Mouse (Mus musculus) megakaryocyte, adult 5-6 weeks (primary cell): ENCODE measurements around the gene Orm2. TPM values are rescaled to one million over a fixed set of nuclear protein-coding genes. Genes with fewer than 3 reads are reported as not detected.

Experiments used
- ATAC-seq: 2 replicates; pipeline ENCODE4 v1.8.0; 2016; ENCODE audit warnings: mild to moderate bottlenecking, inconsistent platforms; ENCODE audit not compliant: poor library complexity, severe bottlenecking
- total RNA-seq, 2 experiments: library from RNA; stranded (forward) in 1 of 2; stranded (reverse) in 1 of 2; fragments of 153-499, 151-499 nt in 1 of 2; fragments of 221-1000, 200-1000 nt in 1 of 2; gene quantifications; 2 replicates each; pipeline versions ENCODE4 v1.2.3 to v1.2.4; 2015 to 2017

Gene Orm2
- total RNA-seq, 2 experiments from 2014 or later = not detected

DNA sequence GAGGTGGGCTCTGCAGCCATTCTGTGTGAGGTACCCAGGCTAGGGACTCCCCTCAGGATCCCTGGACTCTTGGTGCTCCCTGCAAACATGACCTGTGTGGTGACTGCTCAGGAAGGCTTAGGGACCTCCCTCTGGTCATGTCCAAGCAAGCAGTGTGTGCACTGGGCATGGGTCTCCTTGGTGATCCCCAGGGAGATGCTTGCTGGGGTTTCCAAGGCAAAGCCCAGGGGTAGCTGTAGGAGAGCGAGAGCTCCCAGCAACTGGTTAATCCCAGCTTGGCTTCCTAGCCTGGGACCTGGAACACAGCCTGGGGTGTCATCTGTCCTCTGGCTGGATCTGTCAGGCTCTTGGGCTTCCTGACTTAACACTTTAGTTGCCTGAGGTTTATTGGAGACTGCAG is 13.1 kb downstream of the Orm2 start:
- no peak for ATAC-seq

GRCm38 (mm10) chr4:63377483-63377882 is 15.2 kb downstream of the Orm2 start:
- no peak for ATAC-seq

GRCm38 (mm10) chr4:63382676-63383369 is 20.6 kb downstream of the Orm2 start:
- no peak for ATAC-seq

GRCm38 (mm10) chr4:63383474-63383873 is 21.2 kb downstream of the Orm2 start:
- no peak for ATAC-seq

DNA sequence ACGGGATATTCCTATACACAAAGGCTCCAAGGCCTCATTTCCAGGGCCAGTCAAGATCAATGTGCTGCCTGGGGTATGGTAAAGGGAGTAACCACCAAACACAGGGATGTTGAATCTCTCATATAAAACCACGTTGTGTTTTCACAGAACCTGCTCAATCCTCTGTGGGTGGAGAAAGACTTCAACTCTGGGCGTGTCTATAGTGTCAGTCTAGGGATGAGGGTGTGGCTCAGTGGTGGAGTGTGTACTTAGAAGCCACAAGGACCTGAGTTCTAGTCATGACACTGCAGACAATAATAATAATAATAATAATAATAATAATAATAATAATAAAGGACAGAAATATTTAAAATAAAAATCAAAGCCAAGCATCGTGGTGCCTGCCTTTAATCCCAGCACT is 22.0 kb downstream of the Orm2 start:
- no peak for ATAC-seq

GRCm38 (mm10) chr4:63385253-63385652 is 23.0 kb downstream of the Orm2 start:
- no peak for ATAC-seq

DNA sequence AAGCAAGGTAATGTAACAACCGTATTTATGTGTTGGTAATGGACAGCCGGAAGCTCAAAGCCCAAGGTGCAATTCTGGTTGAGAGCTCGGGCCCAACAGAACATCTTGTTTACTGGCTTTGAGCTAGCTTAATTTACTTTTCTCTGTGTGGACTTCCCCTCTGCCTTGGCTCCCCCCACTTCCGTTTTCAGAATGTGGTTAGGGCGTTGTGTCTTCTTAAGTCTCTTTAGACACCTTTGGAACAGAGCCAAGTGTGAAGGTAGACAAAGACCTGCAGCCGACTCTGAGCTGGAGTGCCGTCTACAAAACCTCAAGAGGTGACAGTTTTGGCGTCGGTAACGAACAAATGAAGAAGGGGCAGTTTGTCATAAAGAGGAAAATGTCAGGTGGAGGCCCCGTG is 23.5 kb downstream of the Orm2 start:
- ATAC-seq = peak; percentile 73

DNA sequence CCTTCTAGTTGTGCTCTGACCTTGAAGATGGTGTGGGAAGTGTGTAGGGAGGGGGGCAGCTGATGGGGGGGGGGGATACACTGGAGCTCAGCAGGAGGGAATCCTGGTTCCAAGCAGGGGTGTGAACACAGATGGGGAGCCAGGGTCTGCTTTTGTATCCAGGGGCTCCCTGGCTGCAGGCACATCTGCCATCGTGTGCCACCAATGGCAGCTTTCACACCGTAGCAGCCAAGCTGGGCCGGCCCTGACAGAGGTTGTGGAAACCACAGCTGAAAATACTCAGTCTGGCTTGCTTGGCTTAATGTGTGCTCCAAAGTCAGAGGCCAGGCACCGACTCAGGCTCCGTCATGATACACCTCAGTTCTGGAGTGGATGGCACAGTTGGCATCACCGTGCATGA is 25.8 kb downstream of the Orm2 start:
- ATAC-seq = no peak

DNA sequence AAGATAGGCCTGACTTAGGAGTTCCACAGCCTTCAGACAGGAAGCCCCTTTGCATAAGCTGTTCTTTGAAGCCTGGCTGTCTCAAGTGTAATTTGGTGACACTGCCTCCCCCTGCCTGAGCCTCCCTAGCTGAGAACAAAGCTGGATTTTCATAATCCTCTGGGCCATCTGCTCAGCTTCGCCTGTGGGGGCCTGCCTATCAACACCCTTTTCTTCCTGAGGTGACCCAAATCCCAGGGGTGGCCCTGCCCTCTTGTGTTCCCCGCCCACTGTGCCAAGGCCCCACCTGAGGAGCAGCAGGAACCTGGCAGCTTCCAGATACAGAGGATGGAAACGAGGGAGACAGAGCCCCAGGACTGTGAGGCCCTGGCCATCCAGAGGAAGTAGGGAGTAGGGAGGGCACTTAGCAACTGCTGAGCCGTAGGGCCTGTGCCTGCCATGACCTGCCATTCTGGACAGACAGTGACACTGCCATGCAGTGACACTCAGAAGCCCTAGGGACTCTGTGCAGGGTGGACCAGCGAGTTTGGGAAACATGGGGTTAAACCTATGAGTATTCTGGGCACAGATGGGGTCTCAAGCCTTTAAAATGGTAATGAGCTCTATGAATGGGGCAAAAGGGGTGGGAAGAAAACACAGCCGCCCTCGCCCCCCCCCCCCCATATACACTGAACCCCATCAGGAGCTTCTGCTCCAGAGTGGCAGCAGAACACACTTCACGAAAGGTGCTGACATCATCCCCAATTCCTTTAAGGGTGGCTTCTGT is 27.1 kb downstream of the Orm2 start:
- no peak for ATAC-seq

DNA sequence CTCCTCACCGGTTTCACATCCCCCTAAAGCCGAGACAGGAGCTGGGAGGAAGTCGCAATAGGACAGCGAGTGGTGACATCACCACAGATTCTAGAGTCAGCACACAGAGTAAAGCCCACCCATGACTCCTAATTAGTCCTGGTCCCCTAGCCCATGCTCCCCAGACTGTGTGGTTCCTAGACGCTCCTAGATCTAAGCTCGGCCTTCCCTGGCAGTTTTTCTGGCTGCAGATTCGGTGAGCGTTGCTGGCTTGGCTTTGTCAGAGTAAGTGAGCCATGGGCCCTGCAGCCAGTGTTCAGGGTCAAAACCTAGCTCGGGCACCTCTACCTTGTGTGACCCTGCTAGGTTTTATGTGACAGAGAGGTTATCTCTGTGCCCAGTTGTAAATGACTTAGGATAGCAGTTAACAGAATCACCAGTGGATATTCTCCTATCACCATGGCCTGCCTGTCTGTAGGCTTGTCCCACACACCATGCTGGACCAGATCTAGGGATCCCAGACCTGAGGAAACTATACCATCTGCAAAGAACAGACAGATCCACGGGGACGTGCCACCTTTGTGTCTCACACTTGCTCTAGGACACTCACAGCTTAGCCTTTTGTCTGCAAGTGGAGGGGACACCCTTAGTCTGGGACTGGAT is 27.8 kb downstream of the Orm2 start:
- peak; percentile 44 for ATAC-seq

DNA sequence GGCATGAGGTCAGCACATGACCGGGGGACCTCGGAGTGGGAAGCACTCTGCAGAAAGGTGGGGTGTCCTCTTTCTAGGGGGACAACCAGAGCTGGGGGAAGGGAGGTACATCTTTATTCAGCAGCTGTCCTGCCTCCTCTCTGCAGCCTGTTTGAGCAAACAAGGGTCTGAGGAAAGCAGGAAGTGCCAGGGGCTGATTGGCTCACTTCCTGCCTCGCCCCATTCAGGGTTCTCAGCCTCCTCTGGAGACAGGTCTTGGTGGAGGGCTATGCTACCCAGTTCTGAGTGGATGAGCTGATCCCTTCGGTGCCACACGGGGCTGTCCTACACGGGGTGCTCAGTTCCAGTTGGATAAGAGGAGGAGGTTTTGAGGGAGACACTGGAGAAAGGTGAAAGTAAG is 29.1 kb downstream of the Orm2 start:
- peak; percentile 86 for ATAC-seq

- ATAC-seq = no peak
These were observed 35.8 kb downstream of the Orm2 start for GRCm38 (mm10) chr4:63397981-63398537.

DNA sequence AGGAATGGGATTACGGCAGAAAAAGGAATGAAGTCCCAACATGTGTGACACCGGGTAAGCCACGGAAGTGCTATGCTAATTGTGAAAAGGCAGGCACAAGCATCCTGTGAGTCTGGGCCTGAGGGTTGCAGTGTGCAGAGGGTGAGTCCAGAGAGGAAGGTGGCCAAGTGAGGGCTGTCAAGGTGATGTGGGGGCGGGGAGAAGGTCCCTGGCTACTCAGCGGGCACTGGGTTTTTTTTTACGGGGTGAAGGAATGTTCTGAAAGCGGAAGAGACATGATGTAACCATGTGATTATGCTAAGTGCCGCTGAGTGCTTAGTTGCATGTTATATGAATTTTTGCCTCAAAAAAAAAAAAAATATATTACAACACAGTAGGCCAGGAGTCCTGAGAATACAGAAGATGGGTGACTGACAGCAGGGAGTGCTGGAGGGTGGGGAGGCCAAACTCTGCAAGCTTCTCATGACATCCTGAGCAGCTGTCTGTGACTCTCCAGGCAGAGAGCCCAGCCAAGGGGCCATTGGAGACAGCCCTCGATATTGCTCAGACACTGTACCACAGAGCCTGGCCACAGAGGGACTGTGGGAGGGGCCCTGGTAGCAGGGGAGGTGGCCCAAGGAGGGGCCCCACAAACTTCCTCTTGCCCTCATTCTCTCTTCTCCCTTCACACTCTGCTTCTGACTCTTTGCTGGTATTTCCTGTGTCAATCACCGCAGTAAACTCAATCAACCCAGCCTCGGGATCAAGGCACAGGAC is 36.8 kb downstream of the Orm2 start:
- ATAC-seq = peak; percentile 55

DNA sequence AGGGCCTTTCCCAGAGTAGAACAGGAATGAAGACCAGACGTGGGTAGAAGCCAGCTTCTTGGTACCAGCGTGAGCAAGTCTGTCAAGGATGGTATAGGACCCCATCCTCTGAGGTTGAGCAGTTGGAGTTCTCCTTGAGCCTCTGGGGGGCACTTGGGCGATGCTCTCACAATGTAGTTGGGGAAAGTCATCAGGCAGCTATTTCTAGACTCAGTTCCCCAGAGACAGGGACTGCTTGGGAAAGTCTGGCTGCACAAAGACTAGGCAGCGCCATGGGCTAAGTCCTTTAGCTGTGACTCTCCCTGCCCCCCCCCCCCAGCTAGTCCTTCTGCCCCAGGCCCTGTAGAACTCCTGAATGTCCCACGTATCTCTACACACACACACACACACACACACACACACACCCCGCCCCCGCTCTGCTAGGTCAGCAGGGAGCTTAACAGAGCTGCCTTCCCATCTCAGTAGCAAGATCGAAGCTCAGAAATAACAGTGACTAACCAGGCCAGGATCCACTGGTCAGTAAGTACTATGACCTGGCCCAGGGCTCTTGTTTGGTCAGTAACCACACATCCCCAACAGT is 37.5 kb downstream of the Orm2 start:
- ATAC-seq = no peak

- peak; percentile 31 for ATAC-seq
These were observed 38.5 kb downstream of the Orm2 start for GRCm38 (mm10) chr4:63400541-63401306.

DNA sequence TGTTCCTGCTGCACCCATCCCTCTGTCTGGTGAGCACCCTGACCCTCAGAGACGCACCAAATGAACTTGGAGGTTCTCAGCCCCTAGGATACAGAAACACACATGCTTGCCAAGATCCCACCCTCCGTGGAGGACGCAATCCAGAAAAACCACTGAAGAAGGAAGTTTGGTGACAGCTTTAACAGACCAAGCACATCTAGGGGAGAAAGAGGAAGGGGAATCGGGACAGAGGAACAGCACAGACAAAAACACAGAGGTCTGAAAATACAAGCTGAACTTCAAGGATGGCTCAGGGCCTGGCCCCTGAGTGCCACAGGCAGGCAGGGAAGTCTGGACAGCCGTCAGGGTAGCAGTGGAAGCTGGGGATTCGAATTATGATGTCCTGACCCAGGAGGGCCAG is 39.4 kb downstream of the Orm2 start:
- ATAC-seq = peak; percentile 10

DNA sequence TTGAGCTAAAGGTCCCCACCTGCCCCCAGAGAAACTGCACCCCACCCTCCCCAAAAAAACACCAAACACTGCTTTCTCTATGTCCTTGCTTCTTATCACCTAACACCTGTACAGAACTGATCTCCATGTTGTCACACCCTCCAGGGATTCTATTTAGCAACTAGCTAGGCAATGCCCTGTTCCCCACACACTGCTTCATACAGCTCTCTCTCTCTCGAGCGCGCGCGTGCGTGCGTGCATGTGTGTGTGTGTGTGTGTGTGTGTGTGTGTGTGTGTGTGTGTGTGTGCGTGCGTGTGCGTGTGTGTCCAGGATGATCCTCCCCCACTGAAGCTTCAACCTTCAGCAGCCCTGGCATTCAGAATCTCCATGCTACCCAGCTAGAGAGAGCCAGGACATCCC is 39.8 kb downstream of the Orm2 start:
- no peak for ATAC-seq

- ATAC-seq = no peak
These were observed 40.3 kb downstream of the Orm2 start for GRCm38 (mm10) chr4:63402558-63402957.

GRCm38 (mm10) chr4:63403040-63403959 is 41.1 kb downstream of the Orm2 start, which contains the start of gene Akna:
Gene Akna (minus strand): TSS chr4:63403354.
- peak; percentile 30 for ATAC-seq
